Mouse (Mus musculus) midbrain, embryonic 16.5 days (tissue): Measurements from ENCODE around the gene Pik3cb. TPM values are rescaled to one million over a fixed set of nuclear protein-coding genes. Genes with fewer than 3 reads are reported as not detected.

Source experiments
- polyA plus RNA-seq: library from polyadenylated mRNA; unstranded; fragments of >200 nt; fragmentation: Nextera tagmentation; extraction: Ambion mirVana; gene quantifications from 2 replicates; pipeline ENCODE4 v1.2.1, GENCODE M21; 2015

The Pik3cb gene
- polyA plus RNA-seq, 1 experiment from 2014 or later, result 2.3 TPM

Other genes starting within 250 kb of the Pik3cb start
- not detected in 2 replicates for gene 7420426K07Rik, start 237.5 kb downstream of the Pik3cb start, polyA plus RNA-seq
- gene Foxl2, start 185.3 kb downstream of the Pik3cb start, polyA plus RNA-seq, result 0.49 and 0.52 TPM in 2 replicates
- gene Faim, start 154.2 kb downstream of the Pik3cb start, polyA plus RNA-seq, result 118 and 119 TPM in 2 replicates
- 0.19 TPM in 1 of 2 replicates, not detected in the other for gene Gm1123, start 104.9 kb downstream of the Pik3cb start, polyA plus RNA-seq
- not detected in 2 replicates for gene Faiml, start 96.6 kb upstream of the Pik3cb start, polyA plus RNA-seq
- 56.0 and 64.1 TPM in 2 replicates for gene Cep70, start 102.7 kb upstream of the Pik3cb start, polyA plus RNA-seq
- 0.78 and 0.99 TPM in 2 replicates for gene Esyt3, start 217.9 kb upstream of the Pik3cb start, polyA plus RNA-seq